Mouse (Mus musculus) erythroblast, embryonic 14.5 days (primary cell): ENCODE results near the gene Prox2.

Experiments used
- GATA1 ChIP-seq: IDR thresholded peaks from 2 replicates; pipeline ENCODE4 v1.6.1; 2012; ENCODE audit warnings: low read length, inconsistent platforms, mixed read lengths
- TAL1 ChIP-seq: IDR thresholded peaks from 3 replicates; pipeline ENCODE4 v1.6.1; 2012; ENCODE audit warnings: low read length, inconsistent platforms, mixed read lengths

GRCm38 (mm10) chr12:85104789-85105188 lies 5.8 kb downstream of the Prox2 start:
- no peak for TF ChIP-seq GATA1
- no peak for TF ChIP-seq TAL1
